Mouse (Mus musculus): ENCODE measurements at regions not wholly inside any gene's neighbourhood (a gene's known extent, or its start where the extent isn't known, plus 50 kb on each side); places are given as distances from the start of the nearest gene placed in this dataset.

GRCm38 (mm10) chr13:110450526-110450925, 55.7 kb downstream of the Plk2 start:
- no peak for DNase-seq (ENCODE audit: low spot score)

DNA sequence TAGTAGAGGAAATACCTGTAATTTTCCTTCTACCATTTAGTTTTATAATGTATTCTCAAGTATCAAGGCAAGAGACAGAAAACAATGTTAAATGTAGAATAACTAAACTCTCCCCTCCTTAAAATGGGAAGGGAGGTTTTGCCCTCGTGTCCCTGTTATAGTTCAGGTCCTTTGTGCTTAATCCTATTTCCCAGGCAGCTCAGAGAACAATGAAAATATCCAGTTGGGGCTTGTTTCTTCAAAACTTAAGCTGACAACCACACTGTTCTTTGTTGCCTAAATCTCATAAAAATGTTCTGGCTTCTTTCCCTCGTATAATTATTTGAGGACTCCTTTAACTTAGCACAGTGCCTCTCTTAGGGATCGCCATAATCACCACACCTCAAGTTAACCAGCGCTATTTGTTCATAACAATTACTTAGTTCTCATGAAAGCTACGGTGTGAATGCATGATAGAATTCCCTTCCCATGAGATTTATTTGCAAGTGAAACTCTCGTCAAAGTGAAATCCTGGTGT, 57.2 kb downstream of the Plk2 start:
- DNase-seq (ENCODE audit: low spot score), result no peak

GRCm38 (mm10) chr13:110455085-110455484, 60.2 kb downstream of the Plk2 start:
- no peak for DNase-seq (ENCODE audit: low spot score)

GRCm38 (mm10) chr13:110455569-110456196, 60.8 kb downstream of the Plk2 start:
- no peak for DNase-seq (ENCODE audit: low spot score)

DNA sequence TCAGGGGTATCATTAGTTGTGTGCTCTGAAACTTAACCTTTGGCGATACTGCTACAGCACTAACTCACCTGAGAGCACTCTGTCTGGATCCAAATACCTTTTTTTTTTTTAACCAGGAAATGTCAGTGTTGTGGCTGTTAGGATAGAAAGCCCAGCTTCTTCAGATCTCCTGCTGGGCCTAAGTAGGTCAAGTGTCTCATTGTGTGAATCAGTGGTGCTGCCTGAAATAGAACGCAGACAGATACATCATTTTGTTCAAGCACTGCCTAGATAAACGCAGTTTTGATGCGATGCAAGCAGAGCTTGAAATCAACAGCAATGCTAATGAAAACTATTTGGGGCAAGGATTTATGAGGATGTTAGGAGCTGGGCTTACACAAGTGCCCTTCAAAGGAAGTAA, 63.9 kb downstream of the Plk2 start:
- no peak for DNase-seq (ENCODE audit: low spot score)

- DNase-seq (ENCODE audit: low spot score), result no peak
These were observed 66.7 kb downstream of the Plk2 start for GRCm38 (mm10) chr13:110461581-110461980.

- no peak for DNase-seq (ENCODE audit: low spot score)
These were observed 76.7 kb downstream of the Plk2 start for GRCm38 (mm10) chr13:110471526-110471925.

- no peak for DNase-seq (ENCODE audit: low spot score)
These were observed 82.9 kb downstream of the Plk2 start for GRCm38 (mm10) chr13:110477709-110478108.

DNA sequence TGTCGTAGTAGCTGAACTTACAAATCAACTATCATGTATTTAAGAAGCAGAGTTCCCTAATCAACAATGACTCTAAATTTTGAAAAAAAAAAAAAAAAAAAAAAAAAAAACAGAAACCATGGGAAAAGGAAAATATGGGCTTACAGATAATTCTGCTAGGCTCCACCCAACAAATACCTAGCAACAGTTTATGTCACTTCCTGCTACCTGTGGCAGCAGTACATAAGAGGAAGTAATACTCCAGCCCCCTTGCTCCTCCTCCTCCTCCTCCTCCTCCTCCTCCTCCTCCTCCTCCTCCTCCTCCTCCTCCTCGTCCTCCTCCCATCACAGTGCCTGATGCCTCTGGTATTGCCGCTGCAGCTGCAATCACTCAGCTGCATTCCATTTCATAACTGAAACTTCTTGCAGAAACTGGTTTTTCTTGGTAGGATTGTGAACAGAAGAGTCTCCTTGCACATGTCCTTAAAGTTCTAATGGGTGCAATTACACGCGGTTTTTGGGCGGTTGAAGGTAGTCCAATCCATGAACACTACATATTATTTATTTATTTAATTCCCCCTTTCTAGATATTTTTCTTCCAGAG, 89.6 kb downstream of the Plk2 start:
- no peak for DNase-seq (ENCODE audit: low spot score)

GRCm38 (mm10) chr13:110485515-110485914, 90.7 kb downstream of the Plk2 start:
- no peak for DNase-seq (ENCODE audit: low spot score)

- DNase-seq (ENCODE audit: low spot score), result no peak
These were observed 95.3 kb downstream of the Plk2 start for GRCm38 (mm10) chr13:110490166-110490565.

- no peak for DNase-seq (ENCODE audit: low spot score)
These were observed 97.6 kb downstream of the Plk2 start for GRCm38 (mm10) chr13:110492296-110493001.

- DNase-seq (ENCODE audit: low spot score), result no peak
These were observed 98.2 kb downstream of the Plk2 start for GRCm38 (mm10) chr13:110493002-110493552.

DNA sequence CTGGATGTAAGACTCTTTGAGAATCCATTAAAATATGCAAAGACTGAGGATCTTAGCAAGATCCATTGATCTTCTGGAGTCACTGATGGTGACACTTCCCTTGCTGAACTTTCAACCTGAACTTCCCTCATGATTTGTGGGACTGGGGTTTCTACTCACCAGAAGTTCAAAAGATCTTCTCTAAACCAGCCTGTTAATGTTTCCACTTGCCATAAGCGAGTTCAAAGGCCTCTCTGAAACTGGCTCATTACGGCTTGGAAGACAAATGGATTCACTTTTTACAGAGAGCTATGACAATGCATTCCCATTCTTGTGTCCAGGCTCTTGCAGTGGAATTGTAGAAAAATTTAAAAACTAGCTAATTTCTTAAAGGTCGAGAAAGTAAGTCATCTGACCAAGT, 102.6 kb downstream of the Plk2 start:
- DNase-seq (ENCODE audit: low spot score), result no peak

DNA sequence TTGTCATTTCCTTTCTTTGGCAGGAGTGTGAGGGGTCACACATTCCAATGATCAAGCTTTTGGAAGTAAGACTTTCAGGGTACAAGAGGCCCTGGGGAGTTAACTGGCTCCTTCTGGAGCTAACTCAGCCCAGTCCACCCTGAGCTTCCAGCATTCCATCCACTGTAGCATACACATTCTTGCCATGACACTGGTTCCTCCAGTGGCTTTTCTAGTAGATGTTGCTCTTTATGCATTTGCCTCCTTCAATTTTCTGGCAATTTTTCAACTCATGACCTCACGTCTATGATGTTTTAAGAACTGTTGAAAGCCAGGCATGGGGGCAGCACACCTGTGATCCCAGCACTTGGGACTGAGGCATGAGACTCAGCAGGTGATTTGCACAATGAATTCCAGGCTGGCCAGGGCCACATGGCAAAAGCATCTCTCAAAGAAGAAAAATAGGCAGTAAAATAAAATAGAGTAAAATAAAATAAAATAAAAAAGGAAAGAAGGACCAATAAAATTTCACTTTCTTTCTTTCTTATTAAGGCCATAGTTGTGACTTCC, 113.0 kb downstream of the Plk2 start:
- DNase-seq (ENCODE audit: low spot score), result no peak

GRCm38 (mm10) chr13:110517986-110518385, 123.1 kb downstream of the Plk2 start:
- DNase-seq (ENCODE audit: low spot score), result no peak

DNA sequence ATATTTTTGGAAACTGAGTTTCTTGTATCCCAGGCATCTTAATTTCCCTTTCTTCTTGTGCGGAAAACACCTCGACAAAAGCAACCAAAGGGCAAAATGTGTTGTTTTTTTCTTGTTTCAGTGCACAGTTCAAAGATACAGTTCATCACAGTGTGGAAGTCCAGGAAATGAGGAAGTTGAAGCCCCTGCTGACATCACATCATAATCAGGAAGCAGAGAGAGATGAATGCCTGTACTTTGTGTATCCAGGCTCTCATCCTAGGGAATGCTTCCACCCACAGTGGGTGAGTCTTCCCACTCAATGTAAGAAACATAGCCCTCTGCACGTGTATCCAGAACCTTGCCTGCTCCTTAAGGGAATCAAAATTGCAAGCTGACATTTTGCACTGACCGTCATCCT, 128.1 kb downstream of the Plk2 start:
- DNase-seq (ENCODE audit: low spot score), result no peak

GRCm38 (mm10) chr13:110527681-110528080, 132.8 kb downstream of the Plk2 start:
- no peak for DNase-seq (ENCODE audit: low spot score)

GRCm38 (mm10) chr13:110529624-110530023, 134.8 kb downstream of the Plk2 start:
- DNase-seq (ENCODE audit: low spot score), result no peak

DNA sequence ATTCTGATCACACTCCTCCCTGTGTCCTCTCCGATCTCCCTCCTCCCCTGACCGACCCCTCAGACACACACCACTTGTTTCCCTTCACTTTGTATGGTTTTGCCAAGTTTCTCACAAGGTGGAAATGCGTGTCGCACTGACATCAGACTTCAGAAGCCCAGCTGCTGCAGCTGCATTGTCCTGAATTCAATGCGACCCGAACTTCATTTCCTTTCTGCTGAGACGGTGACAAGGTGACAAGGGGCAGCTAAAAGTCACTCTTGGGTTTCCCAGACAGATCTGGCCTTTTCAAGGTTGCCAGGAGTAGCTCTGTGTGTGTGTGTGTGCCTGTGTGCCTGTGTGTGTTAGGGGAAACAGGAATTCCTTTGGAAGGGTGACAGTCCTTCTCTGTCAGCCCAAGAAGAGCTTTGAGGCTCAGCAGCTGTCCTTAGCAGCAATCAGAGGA, 139.5 kb downstream of the Plk2 start:
- DNase-seq (ENCODE audit: low spot score), result no peak

- no peak for DNase-seq (ENCODE audit: low spot score)
These were observed 140.9 kb downstream of the Plk2 start for GRCm38 (mm10) chr13:110535785-110536184.

- no peak for DNase-seq (ENCODE audit: low spot score)
These were observed 143.2 kb downstream of the Plk2 start for GRCm38 (mm10) chr13:110537960-110538463.

All from ovary, postnatal 14 days (tissue).